Mouse (Mus musculus): ENCODE data around the gene Gm10638. TPM values are rescaled to one million over a fixed set of nuclear protein-coding genes. Genes with fewer than 3 reads are reported as not detected.
A peak's percentile ranks its signal among the peaks of the same experiment; 100 is the strongest.

Gene Gm10638
- polyA plus RNA-seq, 1 experiment from 2014 or later = 5.0 TPM

- Histone ChIP-seq H3K4me2 (replicated peaks) (no peak overlapping the region), H3K27me3 (no peaks in the 10 kb centered on the region), H3K27ac (no peak overlapping the region), H3K4me1 (0 out of 2 replicates have a peak, but pooled peaks cover 3% of the 10 kb centered on the region), H3K9ac (no peak overlapping the region), H3K4me3 (no peak overlapping the region), H3K9me3 (no peaks in the 10 kb centered on the region), H3K36me3 (no peaks in the 10 kb centered on the region)
- WGBS = 86% methylated on average over 9 of the region's 9 CpGs
- no peak for ATAC-seq (ENCODE audit: low FRiP score, low read depth)
These were observed 21.2 kb downstream of the Gm10638 start for GRCm38 (mm10) chr8:86766548-86767211.

GRCm38 (mm10) chr8:86768499-86768898 is 23.0 kb downstream of the Gm10638 start:
- Histone ChIP-seq H3K9ac (no peak overlapping the region), H3K4me2 (replicated peaks) (no peak overlapping the region), H3K36me3 (no peaks in the 10 kb centered on the region), H3K27me3 (no peaks in the 10 kb centered on the region), H3K9me3 (no peaks in the 10 kb centered on the region), H3K27ac (no peak overlapping the region), H3K4me1 (0 out of 2 replicates have a peak, but pooled peaks cover 3% of the 10 kb centered on the region), H3K4me3 (no peak overlapping the region)
- WGBS = 69% methylated on average over 5 of the region's 5 CpGs
- no peak for ATAC-seq (ENCODE audit: low FRiP score, low read depth)

GRCm38 (mm10) chr8:86769945-86770715 is 24.6 kb downstream of the Gm10638 start:
- no peaks in the 10 kb centered on the region for H3K27me3 ChIP-seq
- no peak overlapping the region for H3K27ac ChIP-seq
- H3K36me3 ChIP-seq = no peaks in the 10 kb centered on the region
- H3K9me3 ChIP-seq = no peaks in the 10 kb centered on the region
- no peak overlapping the region for H3K9ac ChIP-seq
- H3K4me2 ChIP-seq (replicated peaks) = no peak overlapping the region
- ATAC-seq (ENCODE audit: low FRiP score, low read depth) = no peak
- WGBS = 55% methylated on average over 1 of the region's 1 CpGs
- no peak overlapping the region for H3K4me3 ChIP-seq
- H3K4me1 ChIP-seq = 0 out of 2 replicates have a peak, but pooled peaks cover 3% of the 10 kb centered on the region

- Histone ChIP-seq H3K4me3 (no peak overlapping the region), H3K27ac (peak overlapping the region; percentile 4; the same call in 1 of the 2 replicates), H3K36me3 (no peaks in the 10 kb centered on the region), H3K4me1 (peaks cover 6% of the 10 kb centered on the region; the same call in 1 of the 2 replicates), H3K9ac (no peak overlapping the region), H3K9me3 (no peaks in the 10 kb centered on the region), H3K27me3 (no peaks in the 10 kb centered on the region), H3K4me2 (replicated peaks) (no peak overlapping the region)
- 36% methylated on average over 8 of the region's 8 CpGs for WGBS
- peak; percentile 57; the same call in 1 of the 2 replicates for ATAC-seq (ENCODE audit: low FRiP score, low read depth)
These were observed 33.7 kb downstream of the Gm10638 start for GRCm38 (mm10) chr8:86779207-86779606.

DNA sequence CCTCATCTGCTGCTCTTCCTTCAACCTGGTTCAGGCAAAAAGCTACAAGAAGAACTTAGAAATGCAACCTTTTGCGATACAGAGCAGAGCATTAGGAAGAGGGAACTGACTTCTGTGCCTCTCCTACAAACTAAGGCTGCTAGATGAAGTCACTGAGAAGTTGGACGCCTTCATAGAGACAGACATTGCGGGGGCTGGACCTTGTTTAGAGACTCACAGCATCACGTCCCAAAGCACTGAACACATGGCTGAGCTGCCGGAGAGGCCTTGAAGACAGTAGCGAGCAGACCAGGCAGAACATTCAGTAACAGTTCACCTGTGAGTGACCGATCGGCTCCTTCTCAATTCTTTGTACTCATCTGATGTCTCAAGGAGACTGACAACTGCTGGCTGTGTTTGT is 35.6 kb downstream of the Gm10638 start:
- no peak for ATAC-seq (ENCODE audit: low FRiP score, low read depth)
- Histone ChIP-seq H3K9ac (no peak overlapping the region), H3K4me2 (replicated peaks) (no peak overlapping the region), H3K36me3 (no peaks in the 10 kb centered on the region), H3K4me1 (peaks cover 6% of the 10 kb centered on the region; the same call in 1 of the 2 replicates), H3K27ac (no peak overlapping the region), H3K27me3 (no peaks in the 10 kb centered on the region), H3K4me3 (no peak overlapping the region), H3K9me3 (no peaks in the 10 kb centered on the region)
- WGBS = 92% methylated on average over 8 of the region's 8 CpGs

GRCm38 (mm10) chr8:86786498-86786897 is 41.0 kb downstream of the Gm10638 start:
- no peak for ATAC-seq (ENCODE audit: low FRiP score, low read depth)
- no peaks in the 10 kb centered on the region for H3K9me3 ChIP-seq
- H3K27ac ChIP-seq = no peak overlapping the region
- 52% methylated on average over 5 of the region's 5 CpGs for WGBS
- no peak overlapping the region for H3K4me3 ChIP-seq
- H3K27me3 ChIP-seq = no peaks in the 10 kb centered on the region
- H3K4me2 ChIP-seq (replicated peaks) = no peak overlapping the region
- H3K4me1 ChIP-seq = peaks cover 9% of the 10 kb centered on the region; the same call in 1 of the 2 replicates
- no peaks in the 10 kb centered on the region for H3K36me3 ChIP-seq
- no peak overlapping the region for H3K9ac ChIP-seq

DNA sequence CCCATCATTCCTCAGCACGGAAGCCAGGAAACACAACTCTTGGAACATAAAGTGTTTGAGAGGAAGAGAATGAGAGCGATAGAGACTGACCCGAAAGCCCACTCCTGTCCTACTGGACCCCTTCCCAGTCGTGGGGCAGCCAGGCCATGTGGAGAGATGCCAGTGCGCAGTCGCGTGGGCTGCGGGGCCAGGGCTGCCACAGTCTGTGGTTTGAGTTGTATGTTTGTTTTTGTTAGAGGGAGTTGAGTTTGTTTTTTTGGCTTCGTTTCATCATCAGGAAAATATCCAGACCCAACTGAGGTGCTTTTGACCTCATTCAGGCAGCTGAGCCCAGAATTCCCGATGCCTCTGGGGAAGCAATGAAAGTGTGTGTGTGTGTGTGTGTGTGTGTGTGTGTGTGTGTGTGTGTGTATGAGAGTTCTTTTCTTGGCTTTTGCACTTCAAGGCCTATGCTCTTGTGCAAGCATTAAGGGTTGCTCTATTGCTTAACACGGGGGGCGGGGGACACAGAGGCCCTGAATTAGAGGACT is 42.5 kb downstream of the Gm10638 start:
- Histone ChIP-seq H3K27ac (peak overlapping the region; percentile 6; the same call in 1 of the 2 replicates), H3K9me3 (no peaks in the 10 kb centered on the region), H3K4me2 (replicated peaks) (0 out of 2 replicates have a peak overlapping the region, but pooled peaks have one; percentile 19), H3K4me3 (no peak overlapping the region), H3K27me3 (no peaks in the 10 kb centered on the region), H3K36me3 (no peaks in the 10 kb centered on the region), H3K4me1 (peaks cover 9% of the 10 kb centered on the region; the same call in 1 of the 2 replicates), H3K9ac (no peak overlapping the region)
- no peak for ATAC-seq (ENCODE audit: low FRiP score, low read depth)
- WGBS = 72% methylated on average over 12 of the region's 12 CpGs

DNA sequence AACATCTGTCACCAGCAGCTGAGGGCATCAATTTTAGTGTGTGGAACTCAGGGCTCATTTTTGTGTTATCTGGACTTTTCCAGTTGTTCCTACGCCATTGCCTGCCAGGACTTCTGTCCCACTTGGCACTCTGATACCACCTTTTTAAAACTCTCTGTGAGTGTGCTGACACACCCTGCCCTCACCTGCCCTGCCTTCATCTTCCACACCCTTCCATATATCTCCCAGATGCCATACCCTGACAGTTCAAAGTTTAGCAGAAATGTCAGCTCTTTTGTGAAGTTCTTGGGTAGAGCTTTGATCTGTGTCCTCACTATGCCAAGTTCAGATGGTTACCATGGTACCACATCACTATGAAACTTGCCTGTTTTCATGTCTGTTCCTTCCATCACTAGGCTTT is 44.1 kb downstream of the Gm10638 start:
- ATAC-seq (ENCODE audit: low FRiP score, low read depth) = no peak
- no peak overlapping the region for H3K9ac ChIP-seq
- WGBS = 78% methylated on average over 1 of the region's 1 CpGs
- no peaks in the 10 kb centered on the region for H3K36me3 ChIP-seq
- no peak overlapping the region for H3K4me2 ChIP-seq (replicated peaks)
- H3K27ac ChIP-seq = no peak overlapping the region
- H3K4me1 ChIP-seq = peaks cover 9% of the 10 kb centered on the region; the same call in 1 of the 2 replicates
- no peaks in the 10 kb centered on the region for H3K9me3 ChIP-seq
- H3K4me3 ChIP-seq = no peak overlapping the region
- H3K27me3 ChIP-seq = no peaks in the 10 kb centered on the region

DNA sequence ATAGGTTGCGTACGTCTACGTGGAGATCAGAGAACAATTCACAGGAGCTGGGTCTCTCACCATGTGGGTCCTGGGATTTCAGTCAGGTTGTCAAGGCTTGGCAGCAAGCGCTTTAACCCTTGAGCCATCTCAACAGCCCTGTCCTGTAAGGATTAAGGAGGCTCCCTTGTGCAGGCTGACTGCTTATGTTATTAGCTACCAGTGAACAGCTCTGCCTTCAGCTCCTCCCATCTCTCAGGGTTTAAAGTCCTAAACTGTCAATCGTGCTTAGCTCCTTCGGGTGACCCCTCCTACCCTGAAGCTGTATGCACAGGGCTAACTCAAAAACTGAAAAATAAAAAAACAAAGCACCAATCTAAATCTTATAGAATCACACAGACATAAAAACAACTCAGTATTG is 46.0 kb downstream of the Gm10638 start:
- Histone ChIP-seq H3K4me2 (replicated peaks) (no peak overlapping the region), H3K9me3 (no peaks in the 10 kb centered on the region), H3K27ac (no peak overlapping the region), H3K9ac (no peak overlapping the region), H3K4me1 (peaks cover 9% of the 10 kb centered on the region; the same call in 1 of the 2 replicates), H3K36me3 (no peaks in the 10 kb centered on the region), H3K4me3 (no peak overlapping the region), H3K27me3 (no peaks in the 10 kb centered on the region)
- WGBS = 83% methylated on average over 6 of the region's 6 CpGs
- ATAC-seq (ENCODE audit: low FRiP score, low read depth) = no peak

DNA sequence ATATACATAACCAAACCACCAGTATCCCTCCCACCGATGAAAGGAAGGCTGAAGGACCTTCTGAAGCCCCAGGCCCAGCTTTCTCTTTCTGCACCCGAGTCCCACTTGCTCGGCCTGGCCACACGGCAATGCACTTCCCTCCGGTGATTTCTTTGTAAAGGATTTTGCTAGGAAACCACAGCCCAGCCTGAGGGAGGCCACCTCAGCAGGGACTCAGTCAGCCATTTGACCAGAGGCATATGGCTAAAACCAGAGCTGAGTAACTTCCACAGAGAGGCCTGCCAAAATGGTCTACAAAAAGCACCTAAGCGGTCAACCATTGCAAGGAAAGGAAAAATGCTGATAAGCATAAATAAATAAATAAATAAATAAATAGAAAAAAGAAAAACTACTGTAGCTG is 49.2 kb downstream of the Gm10638 start:
- Histone ChIP-seq H3K36me3 (no peaks in the 10 kb centered on the region), H3K27me3 (no peaks in the 10 kb centered on the region), H3K9me3 (no peaks in the 10 kb centered on the region), H3K4me3 (no peak overlapping the region), H3K9ac (no peak overlapping the region), H3K4me1 (no peaks in the 10 kb centered on the region), H3K4me2 (replicated peaks) (no peak overlapping the region), H3K27ac (no peak overlapping the region)
- WGBS = 43% methylated on average over 6 of the region's 6 CpGs
- ATAC-seq (ENCODE audit: low FRiP score, low read depth) = no peak
